Mouse (Mus musculus): ENCODE measurements around the gene Chaf1a. TPM values are rescaled to one million over a fixed set of nuclear protein-coding genes. Genes with fewer than 3 reads are reported as not detected.

Chaf1a gene
- total RNA-seq (2023): 1 to 10 TPM; 1.6 to 2.1 TPM

DNA sequence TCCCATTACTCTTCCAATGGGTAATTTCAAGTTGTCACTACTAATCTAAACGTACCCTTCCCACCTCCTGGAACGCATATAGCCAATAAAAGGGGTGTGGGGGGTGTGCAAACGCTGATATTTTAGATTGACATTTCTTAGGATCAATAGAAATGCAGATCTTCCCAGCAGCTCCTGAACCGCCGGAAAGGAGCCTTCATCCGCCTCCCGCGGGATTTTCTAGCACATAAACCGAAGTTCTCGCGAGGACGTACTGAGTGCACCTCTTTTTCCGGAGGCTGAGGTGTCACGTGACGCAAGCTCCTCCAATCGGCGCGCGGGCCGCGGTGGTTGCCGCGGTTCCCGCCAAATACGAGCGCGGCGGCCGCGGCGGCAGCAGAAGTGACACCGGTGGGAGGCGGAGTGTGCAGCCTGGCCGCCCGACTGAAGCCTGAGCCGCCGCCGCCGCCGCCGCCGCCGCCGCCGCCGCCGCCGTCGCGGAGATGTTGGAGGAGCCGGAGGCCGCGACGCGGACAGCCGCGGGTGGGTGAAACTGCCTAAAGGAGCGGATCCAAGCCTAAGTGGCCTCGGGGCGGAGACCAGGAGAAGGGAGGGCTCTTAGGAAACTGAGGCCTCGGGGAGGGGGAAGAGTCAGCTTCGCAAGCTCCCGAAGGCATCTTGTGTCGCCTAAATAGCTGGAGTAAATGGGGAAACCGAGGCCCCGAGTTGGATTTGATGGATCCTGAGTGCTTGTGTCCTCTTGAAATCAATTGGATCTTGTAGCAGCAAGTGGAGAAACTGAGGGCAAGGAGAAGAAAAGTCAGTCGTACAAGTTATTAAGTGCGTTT lies at the start of gene Chaf1a:
Gene Chaf1a (plus strand): TSS at position 410 of the 827 bp plus-strand sequence.

GRCm38 (mm10) chr17:56005415-56006061 lies 34.7 kb upstream of the Chaf1a start, which contains the start of the genes Stap2 and Mpnd:
Gene Stap2, minus strand, starts transcription at chr17:56005584.
Gene Mpnd, plus strand, starts transcription at chr17:56005711.

DNA sequence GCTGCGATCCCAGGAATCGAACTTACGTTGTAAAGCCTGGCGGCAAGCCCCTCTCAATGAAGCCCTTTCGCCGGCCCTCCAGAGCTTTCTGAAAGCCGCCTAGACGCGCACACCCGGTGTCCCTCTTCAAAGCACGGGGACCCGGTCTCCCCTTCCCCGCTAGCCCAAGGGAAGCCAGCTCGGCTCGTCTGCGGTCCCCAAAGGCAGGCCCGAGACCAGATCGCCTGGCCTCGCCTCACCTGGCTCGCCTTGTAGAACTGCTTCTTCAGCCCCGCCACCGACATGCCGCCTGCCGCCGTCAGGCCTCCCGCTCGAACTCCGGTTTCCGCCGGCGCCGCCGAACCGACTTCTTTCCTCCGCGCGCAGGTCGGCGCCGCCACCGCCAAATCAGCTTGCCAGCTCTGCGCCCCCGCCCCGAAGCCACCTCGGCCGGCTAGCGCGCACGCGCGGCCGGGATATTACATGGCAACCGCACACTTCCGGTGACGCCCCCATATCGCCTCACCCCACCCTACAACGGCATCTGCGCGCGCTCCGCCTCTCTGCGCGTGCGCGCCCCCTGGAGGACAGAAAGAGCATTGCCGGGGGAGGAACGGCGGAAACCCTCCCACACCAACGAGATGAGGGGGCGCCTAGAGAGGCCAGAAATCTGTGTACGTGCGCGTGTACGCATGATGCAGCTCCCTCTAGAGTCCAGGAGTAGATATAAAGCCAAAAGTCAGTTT lies 3.9 kb upstream of the Chaf1a start, which contains the start of gene Sh3gl1:
Gene Sh3gl1 (minus strand): TSS at position 460 of the 725 bp plus-strand sequence.

DNA sequence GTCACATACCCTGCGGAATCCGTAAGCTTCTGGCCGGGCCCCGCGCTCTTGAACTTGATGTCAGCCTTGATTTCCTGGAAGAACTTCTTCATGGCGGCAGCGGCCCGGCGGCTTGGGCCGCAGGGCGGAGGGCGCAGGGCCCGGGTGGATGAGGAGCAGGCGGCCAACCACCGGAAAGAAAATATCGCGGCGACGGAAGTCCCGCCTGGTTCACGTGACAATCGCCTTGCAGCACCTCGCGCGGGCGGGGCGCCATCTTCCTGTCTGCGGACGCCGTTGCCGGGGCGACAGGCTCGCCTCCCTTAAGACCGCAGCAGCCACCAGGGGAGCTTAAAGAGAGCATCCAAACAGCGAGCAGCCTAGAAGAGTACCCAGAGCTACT lies 34.6 kb downstream of the Chaf1a start, which contains the start of gene Ubxn6:
Gene Ubxn6 (minus strand): TSS at position 202 of the 382 bp plus-strand sequence.

DNA sequence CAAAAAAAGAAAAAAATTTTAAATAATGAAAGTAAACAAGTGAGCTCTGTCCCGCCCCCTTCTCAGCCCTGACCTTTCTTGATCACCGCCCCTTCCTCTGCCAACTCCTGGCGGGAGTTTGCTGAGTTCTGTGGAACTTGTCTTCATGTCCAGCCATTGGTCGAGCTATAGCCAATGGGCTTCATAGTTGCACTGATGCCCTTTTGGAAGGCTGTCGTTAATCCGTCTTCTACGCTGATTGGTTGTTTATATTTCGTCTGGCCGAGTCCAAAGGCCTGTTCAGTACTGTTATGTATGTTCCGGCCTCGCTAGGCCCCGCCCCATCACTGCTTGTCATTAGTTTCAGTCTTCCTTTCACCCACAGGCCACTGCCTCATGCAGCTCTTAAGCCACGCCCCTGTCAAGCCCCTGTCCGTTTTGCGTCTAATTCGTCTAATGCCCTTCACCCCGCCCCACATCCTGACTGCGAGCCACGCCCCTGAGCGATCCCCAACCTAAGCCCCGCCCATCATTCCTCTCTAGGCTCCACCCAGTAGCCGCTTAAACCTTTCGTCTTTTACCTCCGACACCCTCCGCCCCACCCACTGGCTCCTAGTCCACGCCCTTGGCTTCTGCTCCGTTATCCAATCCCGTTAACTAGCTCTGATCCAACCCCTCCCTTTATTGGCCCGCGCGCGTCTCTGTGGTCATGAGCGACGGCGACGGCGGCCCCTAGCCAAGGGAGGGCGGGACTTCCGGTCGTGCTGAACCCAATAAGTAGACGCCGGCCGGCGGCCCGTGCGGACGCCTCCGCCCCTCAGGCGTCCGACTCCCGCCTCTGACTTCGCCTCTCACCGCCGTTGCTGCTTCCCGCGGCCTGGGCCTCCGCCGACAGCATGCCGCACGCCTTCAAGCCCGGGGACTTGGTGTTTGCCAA lies 38.9 kb downstream of the Chaf1a start, which contains the start of gene Hdgfl2:
Gene Hdgfl2 (plus strand): TSS at position 755 of the 916 bp plus-strand sequence.

DNA sequence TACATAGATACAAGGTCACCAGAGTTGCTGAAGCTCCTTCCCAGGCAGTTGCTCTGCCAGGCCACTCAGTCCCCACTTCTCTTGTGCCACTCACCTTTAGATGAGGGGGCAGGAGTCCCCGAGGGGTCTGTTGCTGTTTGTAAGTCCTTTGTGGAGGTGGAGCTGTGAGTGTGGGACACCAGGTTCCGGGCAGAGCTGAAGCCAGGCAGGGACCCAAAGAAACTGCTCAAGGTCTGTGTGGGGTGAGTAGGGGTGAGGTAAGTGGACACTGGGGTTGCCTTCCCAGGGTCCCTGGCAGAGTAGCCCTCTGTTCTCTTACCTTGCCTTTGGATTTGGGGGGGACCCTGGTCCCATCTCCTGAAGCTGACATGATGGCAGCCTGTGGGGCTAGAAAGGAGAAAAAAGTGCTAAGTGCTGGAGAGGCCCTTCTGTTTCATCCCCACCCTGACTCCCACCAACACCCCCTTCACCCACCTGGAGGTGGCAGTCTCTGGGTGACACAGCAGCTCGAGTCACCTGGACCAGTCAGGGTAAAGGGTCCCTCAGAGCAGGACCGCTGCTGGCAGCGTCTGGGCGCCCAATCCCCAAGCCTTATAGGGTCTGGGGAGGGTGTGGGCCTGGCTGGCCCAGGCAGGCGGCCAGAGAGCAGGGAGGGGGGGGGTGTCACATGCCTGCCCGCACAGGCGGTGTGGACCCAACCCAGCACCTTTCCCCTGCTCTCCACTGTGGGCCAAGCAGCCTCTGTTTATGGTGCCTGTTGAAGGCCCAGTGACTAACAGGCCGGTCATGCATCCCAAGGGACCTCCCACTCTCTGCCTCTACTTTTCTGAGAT lies 69.2 kb downstream of the Chaf1a start, which contains the start of gene Plin4:
Gene Plin4 (minus strand): TSS at position 585 of the 833 bp plus-strand sequence.

GRCm38 (mm10) chr17:56117251-56117710 lies 77.0 kb downstream of the Chaf1a start, which contains the start of gene Plin5:
Gene Plin5, minus strand, starts transcription at chr17:56117596.

GRCm38 (mm10) chr17:56121826-56122225 lies 81.6 kb downstream of the Chaf1a start, which contains the start of gene Lrg1:
Gene Lrg1, minus strand, starts transcription at chr17:56122001.

Other genes starting within 250 kb of the Chaf1a start
- gene Zfp119a, start 161.5 kb upstream of the Chaf1a start, total RNA-seq (2023): 1 to 10 TPM; 3.9 to 5.7 TPM
- 10 to 100 TPM in 1 of 2 experiments, 1 to 10 TPM in 1; 5.7 to 10.1 TPM for gene Zfp959, start 148.3 kb upstream of the Chaf1a start, total RNA-seq (2023)
- gene Zfp119b, start 90.9 kb upstream of the Chaf1a start, total RNA-seq (2023): 1 to 10 TPM; 3.8 to 4.3 TPM
- 100 to 1,000 TPM; 104 to 106 TPM for gene Ebi3, start 87.8 kb upstream of the Chaf1a start, total RNA-seq (2023)
- gene Yju2, start 81.3 kb upstream of the Chaf1a start, total RNA-seq (2023): 10 to 100 TPM; 23.3 to 30.4 TPM
- gene Shd, start 70.0 kb upstream of the Chaf1a start, total RNA-seq (2023): 1 to 10 TPM in 1 of 2 experiments, under 1 TPM in 1; 0.88 to 1.3 TPM
- gene Fsd1, start 53.9 kb upstream of the Chaf1a start, total RNA-seq (2023): not detected
- gene Stap2, start 34.9 kb upstream of the Chaf1a start, total RNA-seq (2023): 1 to 10 TPM in 1 of 2 experiments, under 1 TPM in 1; 0.76 to 1.3 TPM
- 10 to 100 TPM; 42.0 to 43.1 TPM for gene Mpnd, start 34.7 kb upstream of the Chaf1a start, total RNA-seq (2023)
- gene Sh3gl1, start 3.8 kb upstream of the Chaf1a start, total RNA-seq (2023): 10 to 100 TPM; 50.9 to 57.1 TPM
- gene Ubxn6, start 34.6 kb downstream of the Chaf1a start, total RNA-seq (2023): 10 to 100 TPM; 41.1 to 44.6 TPM
- 10 to 100 TPM; 48.3 to 48.7 TPM for gene Hdgfl2, start 39.2 kb downstream of the Chaf1a start, total RNA-seq (2023)
- gene Plin4, start 69.4 kb downstream of the Chaf1a start, total RNA-seq (2023): not detected
- not detected for gene Plin5, start 77.2 kb downstream of the Chaf1a start, total RNA-seq (2023)
- gene Lrg1, start 81.6 kb downstream of the Chaf1a start, total RNA-seq (2023): 1 to 10 TPM in 1 of 2 experiments, not detected in 1; 3.7 TPM
- 1 to 10 TPM; 2.7 to 3.7 TPM for gene Sema6b, start 99.9 kb downstream of the Chaf1a start, total RNA-seq (2023)
- under 1 TPM; 0.33 to 0.39 TPM for gene Tnfaip8l1, start 122.0 kb downstream of the Chaf1a start, total RNA-seq (2023)
- gene Mydgf, start 143.5 kb downstream of the Chaf1a start, total RNA-seq (2023): 10 to 100 TPM; 43.5 to 54.0 TPM
- 10 to 100 TPM; 38.8 to 43.3 TPM for gene Dpp9, start 178.5 kb downstream of the Chaf1a start, total RNA-seq (2023)
- gene Fem1a, start 216.4 kb downstream of the Chaf1a start, total RNA-seq (2023): 10 to 100 TPM; 17.3 to 18.1 TPM
- gene Ticam1, start 236.3 kb downstream of the Chaf1a start, total RNA-seq (2023): 10 to 100 TPM; 25.5 to 30.4 TPM